Mouse (Mus musculus) heart, postnatal 4 days (tissue): ENCODE measurements around the gene Vamp1. TPM values are rescaled to one million over a fixed set of nuclear protein-coding genes. Genes with fewer than 3 reads are reported as not detected.
"Not testable (repeated sequence)": the region's sequence is repeated elsewhere in the genome, so short reads cannot be mapped to it uniquely, and the experiment has no call there.

Source experiments
- DNase-seq: peaks from one replicate; pipeline ENCODE4 v3.0.0; 2021
- total RNA-seq, 2 experiments: library from RNA; stranded (reverse); gene quantifications; 2 replicates each; pipeline ENCODE4 v1.2.3; 2021

Gene Vamp1
- total RNA-seq, 2 experiments from 2014 or later: 7.3 to 8.8 TPM

DNA sequence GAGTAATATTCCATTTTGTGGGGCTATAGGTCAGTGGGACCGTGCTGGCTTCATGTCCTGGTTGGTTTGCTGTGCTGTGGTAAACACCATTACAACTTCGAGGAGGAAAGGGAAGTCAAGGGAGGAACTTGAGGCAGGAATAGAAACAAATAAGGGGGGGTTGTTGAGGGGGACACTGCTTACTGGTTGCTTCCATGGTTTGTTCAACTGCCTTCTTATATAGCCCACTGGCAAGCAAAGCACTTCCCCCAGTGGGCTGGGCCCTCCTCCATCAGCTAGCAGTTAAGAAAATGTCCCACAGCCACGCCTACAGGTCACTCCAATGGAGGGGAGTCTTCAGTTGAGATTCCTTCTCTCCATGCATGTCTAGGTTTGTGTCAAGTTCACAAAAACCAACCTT, 36.9 kb downstream of the Vamp1 start:
- DNase-seq: no peak

DNA sequence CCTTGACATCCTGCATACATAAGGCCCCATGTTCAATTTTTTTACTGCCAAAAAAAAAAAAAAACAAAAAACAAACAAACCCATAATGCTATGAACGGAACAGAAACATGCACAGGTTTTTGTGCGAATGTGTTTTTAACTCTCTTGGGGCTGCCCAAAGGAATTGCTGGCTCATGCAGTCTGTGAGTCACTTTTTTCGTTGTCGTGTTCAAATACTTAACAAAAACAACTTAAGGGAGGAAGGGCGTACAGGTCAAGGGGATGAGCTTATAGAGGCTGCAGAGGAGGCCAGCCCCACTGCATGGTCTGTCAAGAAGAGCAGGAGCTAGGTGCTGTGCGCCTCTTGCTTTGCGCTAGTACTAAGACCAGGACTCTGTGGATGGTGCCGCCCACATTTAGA, 37.4 kb downstream of the Vamp1 start:
- no peak for DNase-seq

DNA sequence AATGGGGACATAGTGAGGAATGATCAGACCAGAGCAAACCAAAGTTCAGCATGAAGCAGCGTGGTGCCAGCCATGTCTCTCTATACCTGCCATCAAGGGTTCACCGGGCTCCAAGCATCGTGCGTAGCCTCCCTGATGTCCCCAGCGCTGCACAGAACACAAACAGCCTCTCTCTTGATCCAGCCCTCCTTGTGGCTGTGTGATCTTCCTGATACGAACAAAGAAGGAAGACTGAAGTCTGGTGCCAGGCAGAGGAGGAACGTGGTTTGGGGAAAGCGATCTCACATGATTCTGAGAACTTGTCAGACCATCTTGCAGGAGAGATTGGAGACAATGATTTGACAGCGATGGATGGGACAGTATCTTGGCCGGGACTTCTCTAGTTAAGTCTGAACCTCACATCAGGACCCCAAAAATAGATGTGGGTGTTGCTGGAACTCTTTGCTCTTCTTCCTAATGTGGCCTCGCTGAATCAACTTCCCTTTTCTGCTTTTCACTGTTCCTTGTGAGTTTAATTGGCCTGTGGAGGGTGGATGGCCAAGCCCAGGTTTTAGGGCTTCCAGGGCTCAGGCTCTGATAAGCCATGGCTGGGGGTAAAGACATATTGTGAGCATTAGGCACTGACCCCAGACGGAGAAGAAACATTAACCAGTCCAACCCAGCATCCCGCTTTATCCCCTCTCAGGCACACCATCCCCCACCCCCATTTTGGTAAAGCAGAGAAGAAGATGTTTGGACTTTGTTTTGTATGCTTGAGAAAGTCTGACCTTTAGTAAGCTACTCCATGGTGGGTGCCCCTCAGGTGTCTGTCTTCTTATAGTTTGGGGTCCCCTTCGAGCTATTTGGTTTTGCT, 38.7 kb downstream of the Vamp1 start:
- DNase-seq: no peak

DNA sequence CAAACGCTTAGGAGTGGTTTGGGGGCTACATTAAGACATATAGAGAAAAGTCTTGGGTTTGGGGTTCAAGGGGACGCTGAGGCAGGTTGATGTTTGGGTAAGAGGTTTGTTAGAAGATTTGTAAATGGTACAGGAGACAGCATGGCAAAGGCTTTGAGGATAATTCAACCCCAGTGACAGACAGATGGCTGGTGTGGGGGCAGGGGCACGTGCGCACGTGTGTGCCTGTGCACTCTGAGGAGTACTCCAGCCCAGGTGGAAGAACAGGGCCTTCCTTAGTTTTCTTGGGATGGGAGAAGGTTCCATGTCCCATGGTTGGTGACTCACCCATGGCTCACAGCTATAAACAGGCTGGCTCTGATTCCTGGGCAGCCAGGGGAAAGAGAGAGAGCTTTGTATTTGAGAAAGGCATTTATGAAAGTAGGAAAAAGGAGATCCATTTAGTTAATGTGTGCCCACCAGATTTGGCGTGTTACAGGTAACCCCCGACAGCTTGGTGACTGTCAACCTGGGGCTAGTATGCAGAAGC, 40.2 kb downstream of the Vamp1 start:
- no peak for DNase-seq

DNA sequence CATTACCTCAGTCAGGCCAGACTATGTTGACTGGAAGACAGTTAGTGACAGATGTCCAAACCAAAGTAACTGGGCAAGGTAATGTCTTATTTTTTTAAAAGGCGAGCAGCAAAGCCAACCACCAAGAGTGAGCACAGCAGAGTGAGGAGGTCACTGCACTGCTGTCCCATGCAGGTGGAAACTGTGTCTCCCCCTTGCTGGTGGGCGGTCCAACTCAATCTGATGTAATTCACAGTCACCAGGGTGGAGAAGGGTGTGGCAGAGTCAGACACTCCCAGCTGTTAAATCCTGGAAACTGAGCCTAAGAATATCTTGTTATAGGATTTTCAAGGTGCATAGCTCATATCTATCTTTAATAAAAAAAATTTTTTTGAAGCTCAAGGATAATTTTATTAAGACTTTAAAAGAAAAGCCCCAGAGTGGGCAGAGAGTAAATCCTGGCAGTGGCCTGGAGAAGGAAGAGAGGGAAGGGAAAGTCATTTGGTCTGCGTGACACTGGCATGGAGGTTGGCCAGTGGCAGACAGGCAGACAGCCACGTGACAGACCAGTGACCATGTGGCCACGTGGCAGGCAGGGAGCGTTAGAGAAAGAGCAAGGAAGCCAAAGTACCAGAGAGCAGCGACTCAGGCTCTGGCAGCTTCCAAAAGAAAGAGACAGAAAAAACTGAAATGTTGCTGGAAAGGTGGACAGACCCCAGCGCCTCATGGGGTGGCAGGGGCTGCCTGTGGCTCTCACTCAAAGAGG, 41.0 kb downstream of the Vamp1 start:
- peak; percentile 39 for DNase-seq

DNA sequence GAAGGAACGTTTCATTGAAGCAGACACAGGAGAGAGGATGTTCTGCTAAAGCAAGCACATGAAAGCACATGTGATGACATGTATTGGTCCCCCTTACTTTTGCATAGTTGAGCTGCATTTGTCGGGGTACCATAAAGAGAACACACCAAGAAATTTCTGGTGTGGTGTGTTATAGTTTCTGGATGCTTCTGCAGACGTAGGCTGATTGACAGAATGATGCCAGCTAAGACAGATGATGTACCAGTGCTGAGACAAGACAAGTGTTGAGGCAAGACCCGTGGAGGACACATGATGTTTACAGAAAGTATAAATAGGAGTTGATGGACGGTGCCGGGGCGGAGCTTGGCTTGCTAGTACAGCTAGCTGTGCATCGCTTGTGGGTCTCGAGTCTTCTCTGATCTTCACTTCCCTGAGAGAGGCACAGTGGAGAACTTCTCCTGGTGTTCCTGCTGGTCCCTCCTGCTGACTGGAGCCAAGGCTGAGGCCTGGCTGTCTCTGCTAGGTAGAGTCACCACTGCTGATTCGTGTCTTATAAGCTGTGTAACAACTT, 44.7 kb downstream of the Vamp1 start:
- no peak for DNase-seq

DNA sequence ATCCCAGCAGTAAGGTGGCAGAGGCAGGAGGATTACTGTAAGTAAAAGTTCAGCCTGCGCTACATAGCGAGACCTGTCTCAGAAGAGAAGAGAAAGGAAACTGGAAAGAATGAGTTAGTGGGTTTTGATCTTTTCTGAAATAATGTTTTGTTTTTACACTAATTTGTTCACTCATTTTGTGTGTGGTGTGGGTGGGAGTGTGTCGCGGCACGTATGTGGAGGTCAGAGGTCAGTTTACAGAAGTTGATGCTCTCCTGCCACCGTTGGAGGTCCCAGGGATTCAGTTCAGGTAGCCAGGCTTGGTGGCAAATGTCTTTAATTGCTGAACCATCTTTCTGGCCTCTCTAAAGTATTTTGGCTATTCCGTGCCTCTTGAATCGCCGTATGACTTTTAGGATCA, 48.9 kb downstream of the Vamp1 start:
- no peak for DNase-seq

DNA sequence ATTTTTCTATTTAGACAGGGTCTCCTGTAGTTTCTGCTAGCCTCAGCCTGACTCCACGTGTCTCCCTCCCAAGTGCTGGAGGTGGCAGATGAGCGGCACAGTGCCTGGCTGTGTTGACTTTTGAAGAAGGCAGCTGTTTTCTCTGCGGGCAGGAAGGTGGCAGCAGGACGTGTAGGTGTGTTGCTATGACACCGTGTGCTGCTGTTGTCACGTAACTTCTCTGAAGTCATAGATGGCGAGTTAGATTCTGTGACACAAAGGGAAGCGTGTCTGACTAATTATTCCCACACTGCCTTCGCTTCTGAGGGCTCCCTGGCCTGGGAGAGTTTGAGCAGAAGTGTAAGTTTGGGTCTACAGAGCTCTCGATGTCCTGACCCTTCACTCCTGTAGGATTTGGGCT, 49.9 kb downstream of the Vamp1 start:
- DNase-seq: no peak

DNA sequence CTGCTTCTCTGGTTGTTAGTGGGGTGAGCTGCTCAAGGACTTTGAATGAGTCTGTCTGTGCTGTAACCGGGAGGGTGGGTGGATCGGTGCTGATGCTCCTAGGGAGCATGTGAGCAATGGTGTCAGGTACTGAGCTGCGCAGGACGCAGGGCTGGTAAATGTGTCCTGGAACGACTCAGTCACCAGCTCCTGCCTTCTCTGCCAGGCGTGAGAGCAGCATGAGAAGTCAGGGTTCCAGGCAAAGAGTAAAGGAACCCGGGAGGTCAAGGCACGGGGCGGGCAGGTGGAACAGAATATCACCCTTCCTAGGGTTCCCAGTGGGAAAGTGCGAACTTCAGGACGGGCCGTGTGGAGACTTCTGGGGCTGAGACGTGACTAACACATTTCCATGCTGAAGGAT, 50.7 kb downstream of the Vamp1 start:
- DNase-seq: no peak

DNA sequence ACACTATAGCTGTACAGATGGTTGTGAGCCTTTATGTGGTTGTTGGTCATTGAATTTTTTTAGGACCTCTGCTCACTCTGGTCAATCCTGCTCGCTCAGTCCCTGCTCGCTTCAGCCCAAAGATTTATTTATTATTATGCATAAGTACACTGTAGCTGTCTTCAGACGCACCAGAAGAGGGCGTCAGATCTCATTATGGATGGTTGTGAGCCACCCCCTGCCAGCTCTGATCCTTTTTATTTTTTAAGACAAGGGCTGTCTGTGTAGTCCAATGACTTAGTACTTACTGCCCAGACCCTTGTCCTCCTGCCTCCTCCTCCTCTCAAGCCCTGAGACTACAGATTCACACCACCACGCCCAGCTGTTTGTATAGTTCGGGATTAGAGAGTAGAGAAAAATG, 51.2 kb downstream of the Vamp1 start:
- not testable (repeated sequence) for DNase-seq

DNA sequence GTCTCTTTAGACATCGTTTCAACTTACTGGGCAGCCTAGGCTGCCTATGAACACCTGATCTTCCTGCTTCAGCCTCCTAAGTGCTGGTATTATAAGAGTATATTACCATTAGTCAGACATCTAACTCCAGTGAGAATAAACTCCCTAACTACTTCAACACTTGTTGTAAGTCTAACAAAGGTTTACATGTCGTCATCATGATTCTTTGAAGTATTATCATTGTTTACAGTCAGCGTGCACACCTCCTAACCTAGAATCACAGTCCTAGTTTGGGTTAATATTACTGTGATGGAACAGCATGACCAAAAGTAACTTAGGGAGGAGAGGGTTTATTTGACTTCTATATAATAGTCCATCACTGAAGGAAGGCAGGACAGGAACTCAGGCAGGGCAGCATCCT, 52.1 kb downstream of the Vamp1 start:
- DNase-seq: no peak

DNA sequence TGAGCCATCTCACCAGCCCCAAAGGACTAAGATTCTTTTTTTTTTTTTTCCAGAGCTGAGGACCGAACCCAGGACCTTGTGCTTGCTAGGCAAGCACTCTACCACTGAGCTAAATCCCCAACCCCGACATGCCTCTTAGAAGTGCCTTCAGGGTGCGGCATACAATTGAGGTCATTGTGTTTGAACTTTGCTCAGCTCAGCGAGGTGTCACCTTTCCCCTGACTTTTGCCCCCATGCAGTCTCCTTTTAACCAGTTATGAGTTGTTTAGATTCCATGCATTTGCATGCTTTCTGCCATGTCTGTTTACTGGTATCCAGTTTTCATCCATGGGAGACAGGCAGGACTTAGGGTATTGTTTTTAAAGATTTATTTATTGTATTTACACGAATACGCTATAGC, 53.4 kb downstream of the Vamp1 start:
- DNase-seq: no peak

DNA sequence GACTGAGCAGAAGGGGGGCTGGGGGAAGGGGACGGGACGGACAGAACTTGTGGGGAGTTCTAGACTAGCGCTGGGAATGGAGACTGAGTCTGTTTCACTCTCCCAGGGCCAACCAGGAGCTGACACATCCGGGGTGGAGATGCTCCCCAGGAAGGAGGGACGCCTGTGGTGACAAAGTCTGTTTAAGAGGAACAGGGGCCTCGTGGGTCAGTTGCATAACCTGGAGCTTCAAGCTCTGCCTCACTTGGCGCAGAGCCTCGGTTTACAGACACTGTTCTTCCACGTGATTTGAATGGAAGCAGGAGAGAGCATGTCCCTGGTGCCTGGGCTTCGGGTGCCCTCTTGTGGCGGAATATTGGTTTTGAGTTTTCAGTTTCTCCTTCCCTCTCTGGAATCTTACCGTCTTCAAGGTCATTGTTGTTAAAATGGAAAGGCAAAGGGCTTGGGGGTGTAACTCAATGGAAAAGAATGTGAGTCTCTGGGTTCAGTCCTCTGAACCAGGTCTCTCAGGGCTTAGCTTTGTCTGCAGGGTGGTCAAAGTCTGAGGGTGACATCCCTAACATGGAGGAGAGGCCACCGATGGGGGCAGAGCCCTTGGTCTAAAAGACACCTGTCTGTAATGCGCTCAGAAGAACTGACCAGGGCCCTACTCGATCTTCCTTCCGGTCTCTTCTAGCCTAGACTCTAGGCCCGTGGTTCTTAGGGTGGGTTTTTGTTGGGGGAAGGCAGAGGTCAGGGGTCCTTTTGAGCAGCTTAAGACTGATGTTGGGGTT, 56.3 kb downstream of the Vamp1 start:
- peak; percentile 94 for DNase-seq

DNA sequence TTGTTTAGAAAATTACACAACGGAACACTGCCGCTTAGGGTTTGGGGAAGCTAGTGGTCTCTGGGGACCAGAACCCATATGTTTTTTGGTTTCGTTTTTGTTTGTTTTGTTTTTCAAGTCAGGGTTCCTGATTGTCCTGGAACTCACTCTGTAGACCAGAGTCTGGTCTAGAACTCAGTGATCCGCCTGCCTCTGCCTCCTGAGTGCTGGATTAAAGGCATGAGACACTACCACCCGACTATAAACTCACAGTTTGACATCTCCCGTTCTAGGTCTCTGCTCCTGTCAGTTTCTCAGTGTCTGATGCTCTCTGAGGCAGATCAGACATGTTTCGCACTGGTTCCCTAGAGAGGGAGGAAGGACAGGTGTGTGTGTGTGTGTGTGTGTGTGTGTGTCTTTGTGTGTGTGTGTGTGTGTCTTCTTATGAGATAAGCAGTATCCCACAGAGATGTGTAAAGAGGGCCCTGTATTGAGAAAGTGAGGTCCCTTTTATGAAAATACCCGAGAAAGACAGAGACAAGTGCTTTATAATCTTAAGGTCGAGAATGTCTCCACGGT, 57.0 kb downstream of the Vamp1 start:
- no peak for DNase-seq

DNA sequence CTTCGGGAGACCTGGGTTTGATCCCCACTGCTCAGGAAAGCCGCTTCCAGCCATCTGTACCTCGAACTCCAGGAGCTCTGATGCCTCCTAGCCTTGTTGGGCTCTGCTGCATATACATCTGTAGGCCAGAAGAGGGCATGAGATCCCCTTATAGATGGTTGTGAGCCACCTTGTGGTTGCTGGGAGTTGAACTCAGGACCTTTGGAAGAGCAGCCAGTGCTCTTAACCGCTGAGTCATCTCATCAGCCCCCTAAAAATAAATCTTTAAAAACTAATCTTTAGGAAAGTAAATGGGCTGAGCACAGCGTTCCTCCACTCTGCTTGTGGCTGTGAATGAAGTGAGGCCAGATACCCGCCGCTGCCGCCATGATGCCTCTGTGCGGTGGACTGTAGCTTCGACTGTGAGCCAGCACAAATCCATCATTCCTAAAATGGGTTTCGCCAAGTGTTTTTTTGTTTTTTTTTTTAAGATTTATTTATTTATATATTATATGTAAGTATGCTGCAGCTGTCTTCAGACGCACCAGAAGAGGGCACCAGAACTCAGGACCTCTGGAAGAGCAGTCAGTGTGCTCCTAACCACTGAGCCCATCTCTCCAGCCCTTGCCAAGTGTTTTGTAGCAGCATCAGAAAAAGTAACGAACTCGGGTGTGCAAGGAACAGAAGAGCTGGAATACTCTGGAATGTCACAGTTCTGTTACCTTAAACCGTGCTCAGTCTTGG, 59.7 kb downstream of the Vamp1 start:
- DNase-seq: peak; percentile 68

DNA sequence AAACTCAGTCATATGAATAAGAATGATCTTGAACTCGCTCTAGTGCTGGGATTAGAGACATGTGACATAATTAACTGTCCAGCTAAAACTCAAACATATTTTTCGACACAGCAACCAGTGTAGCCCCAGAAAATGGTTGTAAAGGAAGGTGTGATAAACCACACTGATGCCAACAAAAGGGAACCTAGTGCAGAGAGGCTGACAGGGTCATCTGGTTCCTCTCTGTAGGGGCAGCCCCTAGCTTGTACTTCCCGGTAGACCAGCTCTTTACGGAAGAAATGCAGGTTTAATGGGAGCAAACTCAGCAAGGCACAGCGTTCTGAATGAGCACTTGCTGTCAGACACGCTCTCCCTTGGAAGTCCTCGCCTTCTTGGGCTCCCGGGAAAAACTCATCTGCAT, 64.4 kb downstream of the Vamp1 start:
- DNase-seq: no peak

DNA sequence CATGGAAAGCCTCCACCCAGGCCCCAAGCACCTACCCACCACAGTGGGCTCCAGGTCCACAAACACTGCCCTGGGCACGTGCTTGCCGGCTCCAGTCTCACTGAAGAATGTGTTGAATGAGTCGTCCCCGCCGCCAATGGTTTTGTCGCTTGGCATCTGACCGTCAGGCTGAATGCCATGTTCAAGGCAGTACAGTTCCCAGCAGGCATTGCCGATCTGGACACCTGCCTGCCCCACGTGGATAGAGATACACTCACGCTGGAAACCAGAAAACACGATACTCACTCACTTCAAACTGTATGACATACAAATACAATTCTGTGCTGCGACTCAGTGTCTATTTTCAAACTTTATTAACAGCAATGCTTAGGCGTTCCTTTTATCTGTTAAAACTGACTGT, 67.4 kb downstream of the Vamp1 start:
- DNase-seq: not testable (repeated sequence)

DNA sequence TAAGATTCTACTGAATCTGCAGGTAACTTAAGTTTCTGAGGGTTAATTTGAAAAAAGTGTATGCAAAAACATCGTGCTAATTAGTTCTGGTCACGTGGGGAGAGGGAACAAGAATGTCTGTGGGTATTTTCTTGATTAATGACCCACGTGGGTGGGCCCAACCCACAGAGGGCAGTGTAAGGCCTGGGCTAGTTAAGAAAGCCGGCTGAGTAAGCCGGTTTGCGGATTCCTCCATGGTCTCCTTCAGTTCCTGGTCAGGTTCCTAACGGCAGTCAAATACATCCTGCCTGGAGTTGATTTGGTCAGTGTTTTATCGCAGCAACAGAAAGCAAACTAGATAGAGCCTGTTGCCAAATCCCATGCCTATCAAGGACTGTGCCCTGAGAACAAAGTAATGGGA, 68.9 kb downstream of the Vamp1 start:
- DNase-seq: no peak

DNA sequence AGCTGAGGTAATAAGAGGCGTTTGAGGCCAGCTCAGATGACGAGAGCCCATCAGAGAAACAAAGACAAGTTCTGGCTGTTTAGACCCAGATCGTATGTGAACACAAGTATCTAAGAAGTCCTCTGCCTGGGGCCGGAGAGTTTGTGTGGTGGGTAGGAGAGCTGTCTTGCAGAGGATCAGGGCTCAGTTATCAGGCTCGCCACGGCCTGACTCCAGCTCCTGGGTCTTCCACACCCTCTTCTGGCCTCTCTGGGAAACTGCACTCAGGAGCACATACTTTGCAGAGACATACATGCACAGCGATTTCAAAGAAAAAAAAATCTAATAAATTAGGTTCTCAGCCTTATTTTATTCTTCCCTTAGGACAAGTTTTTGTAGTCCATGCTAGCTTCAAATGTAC, 69.4 kb downstream of the Vamp1 start:
- no peak for DNase-seq

DNA sequence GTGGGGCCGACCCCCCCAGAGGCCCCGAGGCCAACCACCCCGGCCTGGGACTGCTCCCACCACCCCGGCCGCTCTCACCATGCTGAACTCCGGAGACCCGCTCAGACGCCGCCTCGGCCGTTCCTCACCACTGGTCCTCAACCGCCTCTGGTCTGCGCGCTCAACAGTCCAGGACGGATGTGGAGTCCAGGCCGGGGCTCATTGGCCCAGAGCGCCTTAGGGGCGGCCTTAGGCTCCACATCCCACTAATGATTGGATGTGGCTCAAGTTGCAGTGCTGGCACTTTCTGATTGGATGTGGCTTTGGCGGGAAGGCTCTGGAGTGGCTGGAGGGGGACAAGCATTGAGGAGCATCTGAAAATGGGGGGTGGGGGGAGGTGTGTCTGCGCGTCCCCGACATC, 70.5 kb downstream of the Vamp1 start, which contains the start of gene Tuba3a:
Gene Tuba3a (minus strand): TSS at position 153 of the 400 bp plus-strand sequence.
- no peak for DNase-seq

DNA sequence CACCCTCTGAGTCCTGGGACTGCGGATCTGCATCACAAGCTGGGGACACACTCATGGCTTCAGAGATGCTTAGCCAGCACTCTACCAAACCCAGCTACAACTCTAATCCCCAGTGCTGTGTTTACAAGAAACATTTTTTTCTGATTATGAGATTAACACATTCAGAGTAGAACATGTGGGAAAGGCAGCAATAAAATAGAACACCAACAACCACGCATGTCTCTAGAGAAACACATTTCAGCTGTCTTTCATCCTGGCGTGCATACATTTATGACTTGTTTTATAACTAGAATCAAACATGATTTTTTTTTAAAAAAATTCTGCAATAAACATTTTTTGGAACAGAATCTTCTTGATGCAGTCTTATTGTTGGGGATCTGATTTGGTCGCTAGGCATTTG, 71.6 kb downstream of the Vamp1 start:
- DNase-seq: no peak

DNA sequence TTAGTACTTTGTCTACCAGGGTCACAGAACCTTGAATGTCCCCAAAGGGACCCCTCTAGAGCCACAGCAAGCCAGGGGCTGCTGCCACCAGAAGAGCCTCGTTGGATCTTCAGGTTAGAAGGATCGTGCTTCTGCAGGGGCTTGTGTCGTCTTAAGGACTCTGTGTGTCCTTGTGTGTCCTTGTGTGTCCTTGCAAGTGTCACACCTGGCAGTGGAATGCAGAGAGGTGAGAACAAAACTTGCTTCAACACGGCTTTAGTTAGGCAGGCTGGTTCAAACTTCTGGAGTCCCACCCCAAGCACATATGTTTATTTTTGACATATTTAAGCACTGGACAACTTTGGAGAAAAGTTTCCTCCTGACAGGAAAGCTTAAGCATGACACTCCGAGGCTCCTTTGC, 73.4 kb downstream of the Vamp1 start:
- no peak for DNase-seq
